Mouse (Mus musculus): ENCODE results near the gene Ppp2r5e. TPM values are rescaled to one million over a fixed set of nuclear protein-coding genes. Genes with fewer than 3 reads are reported as not detected.

The Ppp2r5e gene
- polyA plus RNA-seq, 1 experiment from 2014 or later, result 25.8 TPM

Other genes with a start within 250 kb of the Ppp2r5e start
- not detected in 2 replicates for gene Gphb5, start 179.5 kb downstream of the Ppp2r5e start, polyA plus RNA-seq (2014; fragmentation: Nextera tagmentation; extraction: Ambion mirVana)
- 5.6 and 6.6 TPM in 2 replicates for gene Wdr89, start 73.3 kb upstream of the Ppp2r5e start, polyA plus RNA-seq (2014; fragmentation: Nextera tagmentation; extraction: Ambion mirVana)
- gene Sgpp1, start 139.5 kb upstream of the Ppp2r5e start, polyA plus RNA-seq (2014; fragmentation: Nextera tagmentation; extraction: Ambion mirVana), result 17.2 and 17.3 TPM in 2 replicates
- gene Syne2, start 221.9 kb upstream of the Ppp2r5e start, polyA plus RNA-seq (2014; fragmentation: Nextera tagmentation; extraction: Ambion mirVana), result 62.0 and 84.9 TPM in 2 replicates

Measured in forebrain, embryonic 14.5 days (tissue).